Mouse (Mus musculus): ENCODE data around the gene Xylt1.

Gene Xylt1

GRCm38 (mm10) chr7:117600443-117600842 is 219.7 kb downstream of the Xylt1 start:
- no peak for DNase-seq (ENCODE audit: low read depth in 1 of 2, low spot score in 2 of 2)

GRCm38 (mm10) chr7:117610439-117610838 is 229.7 kb downstream of the Xylt1 start:
- DNase-seq (ENCODE audit: low read depth in 1 of 2, low spot score in 2 of 2) = no peak

GRCm38 (mm10) chr7:117612788-117613473 is 232.2 kb downstream of the Xylt1 start:
- DNase-seq (ENCODE audit: low read depth in 1 of 2, low spot score in 2 of 2) = no peak

GRCm38 (mm10) chr7:117613796-117614195 is 233.0 kb downstream of the Xylt1 start:
- no peak for DNase-seq (ENCODE audit: low read depth in 1 of 2, low spot score in 2 of 2)

- no peak for DNase-seq (ENCODE audit: low read depth in 1 of 2, low spot score in 2 of 2)
These were observed 233.6 kb downstream of the Xylt1 start for GRCm38 (mm10) chr7:117614346-117614745.

GRCm38 (mm10) chr7:117614851-117615250 is 234.1 kb downstream of the Xylt1 start:
- no peak for DNase-seq (ENCODE audit: low read depth in 1 of 2, low spot score in 2 of 2)

GRCm38 (mm10) chr7:117616277-117616676 is 235.5 kb downstream of the Xylt1 start:
- DNase-seq (ENCODE audit: low read depth in 1 of 2, low spot score in 2 of 2) = no peak

GRCm38 (mm10) chr7:117618715-117619150 is 238.0 kb downstream of the Xylt1 start:
- DNase-seq (ENCODE audit: low read depth in 1 of 2, low spot score in 2 of 2) = no peak

DNA sequence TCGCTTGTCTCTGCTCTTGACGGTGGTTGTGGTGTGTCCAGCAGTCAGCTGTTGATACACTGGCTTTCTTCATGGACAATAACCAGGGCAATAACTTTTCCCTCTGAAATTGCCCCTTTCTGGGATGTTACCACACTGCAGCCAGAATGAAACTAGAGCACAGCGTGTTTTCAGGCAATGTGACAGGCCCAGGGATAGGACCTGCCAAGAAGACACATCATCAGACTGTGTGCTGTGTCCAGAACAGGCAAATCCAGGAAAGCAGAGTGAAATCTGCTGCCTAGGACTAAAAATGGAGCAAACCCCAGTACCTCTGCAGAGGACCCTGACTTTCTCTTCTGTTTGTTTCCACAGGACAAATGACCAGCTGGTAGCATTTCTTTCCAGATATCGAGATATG is 240.8 kb downstream of the Xylt1 start:
- DNase-seq (ENCODE audit: low read depth in 1 of 2, low spot score in 2 of 2) = no peak

- DNase-seq (ENCODE audit: low read depth in 1 of 2, low spot score in 2 of 2) = no peak
These were observed 242.0 kb downstream of the Xylt1 start for GRCm38 (mm10) chr7:117622769-117623168.

DNA sequence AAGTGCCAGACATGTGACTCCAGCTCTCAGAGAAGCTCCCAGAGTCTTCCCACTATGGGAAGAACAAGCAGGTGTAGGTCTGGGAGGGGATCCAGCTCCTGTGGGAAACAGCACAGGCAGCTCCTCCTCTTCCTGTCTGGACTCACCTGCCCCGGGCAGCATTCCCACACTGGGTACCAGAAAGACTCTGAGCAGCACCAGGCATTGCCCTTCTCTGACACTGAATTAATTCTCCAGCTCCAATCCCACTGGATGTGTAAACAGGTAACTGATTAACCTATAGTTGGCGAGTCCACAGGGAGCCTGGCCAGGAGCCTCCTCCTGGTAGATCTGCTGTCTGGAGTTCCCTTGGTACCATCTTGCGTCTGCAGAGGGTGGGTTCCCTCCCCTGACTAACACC is 248.0 kb downstream of the Xylt1 start:
- no peak for DNase-seq (ENCODE audit: low read depth in 1 of 2, low spot score in 2 of 2)

- DNase-seq (ENCODE audit: low read depth in 1 of 2, low spot score in 2 of 2) = no peak
These were observed 249.9 kb downstream of the Xylt1 start for GRCm38 (mm10) chr7:117630657-117631056.

GRCm38 (mm10) chr7:117635584-117635983 is 254.8 kb downstream of the Xylt1 start:
- no peak for DNase-seq (ENCODE audit: low read depth in 1 of 2, low spot score in 2 of 2)

- no peak for DNase-seq (ENCODE audit: low read depth in 1 of 2, low spot score in 2 of 2)
These were observed 255.9 kb downstream of the Xylt1 start for GRCm38 (mm10) chr7:117636713-117637112.

- DNase-seq (ENCODE audit: low read depth in 1 of 2, low spot score in 2 of 2) = no peak
These were observed 257.2 kb downstream of the Xylt1 start for GRCm38 (mm10) chr7:117637997-117638396.

GRCm38 (mm10) chr7:117652637-117653036 is 271.9 kb downstream of the Xylt1 start:
- no peak for DNase-seq (ENCODE audit: low read depth in 1 of 2, low spot score in 2 of 2)

DNA sequence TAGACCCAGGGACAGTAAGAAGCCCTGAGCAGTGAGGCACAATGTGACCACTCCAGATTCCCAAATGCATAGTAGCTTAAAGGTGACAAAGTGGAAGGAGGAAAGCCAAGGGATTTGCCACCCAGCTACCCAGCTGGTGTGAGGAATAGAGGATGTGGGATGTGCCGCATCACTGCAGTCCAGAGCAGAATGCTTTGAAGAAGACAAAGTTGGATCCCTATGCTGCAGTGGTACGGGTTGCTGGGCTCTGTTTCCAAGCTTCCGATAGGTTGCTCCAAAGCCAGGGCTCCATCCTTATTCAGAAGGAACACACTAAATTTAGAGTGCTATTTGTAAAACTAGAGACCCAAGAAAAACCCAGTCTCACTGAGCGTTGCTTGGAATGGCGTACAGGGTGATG is 275.0 kb downstream of the Xylt1 start:
- no peak for DNase-seq (ENCODE audit: low read depth in 1 of 2, low spot score in 2 of 2)

GRCm38 (mm10) chr7:117658180-117658579 is 277.4 kb downstream of the Xylt1 start:
- DNase-seq (ENCODE audit: low read depth in 1 of 2, low spot score in 2 of 2) = no peak

- no peak for DNase-seq (ENCODE audit: low read depth in 1 of 2, low spot score in 2 of 2)
These were observed 278.0 kb downstream of the Xylt1 start for GRCm38 (mm10) chr7:117658739-117659138.

DNA sequence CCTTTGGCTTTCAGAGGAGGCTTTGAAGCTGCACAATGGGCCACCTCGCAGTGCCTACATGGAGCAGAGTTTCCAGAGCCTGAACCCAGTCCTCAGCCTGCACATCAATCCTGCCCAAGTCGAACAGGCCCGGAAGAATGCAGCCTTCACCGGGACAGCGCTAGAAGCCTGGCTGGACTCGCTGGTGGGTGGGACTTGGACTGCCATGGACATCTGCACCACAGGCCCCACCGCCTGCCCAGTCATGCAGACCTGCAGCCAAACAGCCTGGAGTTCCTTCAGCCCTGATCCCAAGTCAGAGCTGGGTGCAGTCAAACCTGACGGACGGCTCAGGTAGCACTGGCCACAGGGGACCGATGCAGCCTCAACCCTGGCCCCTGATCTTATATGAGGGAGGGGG is 286.5 kb downstream of the Xylt1 start:
- DNase-seq (ENCODE audit: low read depth in 1 of 2, low spot score in 2 of 2) = no peak

DNA sequence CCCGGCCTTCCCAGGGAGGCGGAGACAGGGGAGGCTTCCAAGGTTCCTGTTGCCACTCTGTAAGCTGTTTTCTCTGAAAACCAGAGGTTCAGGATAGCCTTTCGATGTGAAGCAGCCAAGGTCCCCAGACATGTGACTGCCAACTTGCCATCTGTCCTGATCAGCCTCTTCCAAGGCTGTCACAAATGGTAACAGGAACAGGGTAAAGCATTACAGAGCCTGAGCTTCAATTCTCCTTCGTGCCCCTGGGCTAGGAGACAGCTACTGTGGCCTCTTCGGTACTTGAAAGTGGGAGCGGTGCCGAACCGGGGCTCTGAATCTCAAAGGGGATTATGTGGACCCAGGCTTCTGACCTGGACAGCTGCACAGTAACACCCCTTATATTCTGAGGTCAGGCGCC is 287.4 kb downstream of the Xylt1 start:
- no peak for DNase-seq (ENCODE audit: low read depth in 1 of 2, low spot score in 2 of 2)

GRCm38 (mm10) chr7:117672121-117672591 is 291.4 kb downstream of the Xylt1 start:
- DNase-seq (ENCODE audit: low read depth in 1 of 2, low spot score in 2 of 2) = no peak

Data from monocyte, adult 2 months (primary cell).